Mouse (Mus musculus) embryonic facial prominence, embryonic 10.5 days (tissue): ENCODE results near the gene Hoxc6. TPM values are rescaled to one million over a fixed set of nuclear protein-coding genes. Genes with fewer than 3 reads are reported as not detected.
A peak's percentile ranks its signal among the peaks of the same experiment; 100 is the strongest.

Source experiments
- DNase-seq: peaks from one replicate; pipeline ENCODE4 v3.0.0-alpha.2; 2017; ENCODE audit warnings: low spot score
- H3K27ac ChIP-seq: fragments of 300-500 bp; sonication (generic); replicated peaks from 2 replicates; pipeline ENCODE4 v1.5.1; 2016; ENCODE audit warnings: mild to moderate bottlenecking
- H3K27me3 ChIP-seq: fragments of 300-500 bp; sonication (generic); replicated peaks from 2 replicates; pipeline ENCODE4 v1.6.1; 2016; ENCODE audit warnings: low read depth, mild to moderate bottlenecking; ENCODE audit not compliant: poor library complexity, severe bottlenecking
- H3K36me3 ChIP-seq: fragments of 300-500 bp; sonication (generic); replicated peaks from 2 replicates; pipeline ENCODE4 v1.6.1; 2016; ENCODE audit warnings: mild to moderate bottlenecking, moderate library complexity
- H3K4me1 ChIP-seq: fragments of 300-500 bp; sonication (generic); 2 replicates; pipeline ENCODE4 v1.6.1; 2016
- H3K4me3 ChIP-seq: fragments of 300-500 bp; sonication (generic); 2 replicates; pipeline ENCODE4 v1.5.1; 2016; ENCODE audit warnings: mild to moderate bottlenecking, moderate library complexity
- H3K9me3 ChIP-seq: fragments of 300-500 bp; sonication (generic); 2 replicates; pipeline ENCODE4 v1.6.1; 2016; ENCODE audit warnings: mild to moderate bottlenecking
- WGBS: fragments of 180-500 bp; shearing (Covaris S2); methylation state at CpG from one replicate; pipeline ENCODE4 v1.1.7; 2016; 5-methylcytosine and 5-hydroxymethylcytosine counted together
- polyA plus RNA-seq: library from polyadenylated mRNA; unstranded; fragments of >200 nt; fragmentation: Nextera tagmentation; extraction: Ambion mirVana; gene quantifications from 2 replicates; pipeline ENCODE4 v1.2.1, GENCODE M21; 2016

Gene Hoxc6
- polyA plus RNA-seq, 1 experiment from 2014 or later: not detected

- WGBS: 1% methylated on average over 11 of the region's 11 CpGs
- Histone ChIP-seq H3K27ac (no peak overlapping the region), H3K36me3 (no peaks in the 10 kb centered on the region), H3K9me3 (no peaks in the 10 kb centered on the region), H3K4me3 (no peak overlapping the region), H3K4me1 (peaks cover 19% of the 10 kb centered on the region), H3K27me3 (peaks cover 100% of the 10 kb centered on the region)
- peak; percentile 32 for DNase-seq
Measured at GRCm38 (mm10) chr15:102999955-103000354, 1.9 kb downstream of the Hoxc6 start.

GRCm38 (mm10) chr15:103000501-103000901 is 2.4 kb downstream of the Hoxc6 start:
- no peak overlapping the region for H3K4me3 ChIP-seq
- no peak overlapping the region for H3K27ac ChIP-seq
- H3K27me3 ChIP-seq: peaks cover 100% of the 10 kb centered on the region
- under 1% methylated on average over 24 of the region's 24 CpGs for WGBS
- H3K9me3 ChIP-seq: no peaks in the 10 kb centered on the region
- DNase-seq: peak; percentile 53
- H3K36me3 ChIP-seq: no peaks in the 10 kb centered on the region
- H3K4me1 ChIP-seq: peaks cover 19% of the 10 kb centered on the region

GRCm38 (mm10) chr15:103001370-103001769 is 3.3 kb downstream of the Hoxc6 start:
- H3K27ac ChIP-seq: no peak overlapping the region
- 9% methylated on average over 2 of the region's 2 CpGs for WGBS

GRCm38 (mm10) chr15:103002156-103002555 is 4.1 kb downstream of the Hoxc6 start:
- Histone ChIP-seq H3K4me3 (no peak overlapping the region), H3K9me3 (no peaks in the 10 kb centered on the region), H3K27ac (no peak overlapping the region), H3K27me3 (peaks cover 100% of the 10 kb centered on the region), H3K4me1 (peaks cover 19% of the 10 kb centered on the region), H3K36me3 (no peaks in the 10 kb centered on the region)
- no peak for DNase-seq
- 3% methylated on average over 4 of the region's 4 CpGs for WGBS

More at GRCm38 (mm10) chr15:103001370-103001769, 3.3 kb downstream of the Hoxc6 start:
- H3K27me3 ChIP-seq: peaks cover 100% of the 10 kb centered on the region
- DNase-seq: no peak
- peaks cover 19% of the 10 kb centered on the region for H3K4me1 ChIP-seq
- H3K36me3 ChIP-seq: no peaks in the 10 kb centered on the region
- H3K4me3 ChIP-seq: no peak overlapping the region
- no peaks in the 10 kb centered on the region for H3K9me3 ChIP-seq

- no peak for DNase-seq
- H3K27me3 ChIP-seq: peaks cover 100% of the 10 kb centered on the region
- H3K9me3 ChIP-seq: no peaks in the 10 kb centered on the region
- no peaks in the 10 kb centered on the region for H3K36me3 ChIP-seq
- H3K4me3 ChIP-seq: no peak overlapping the region
- no peak overlapping the region for H3K27ac ChIP-seq
- peaks cover 19% of the 10 kb centered on the region for H3K4me1 ChIP-seq
- WGBS: 2% methylated on average over 13 of the region's 13 CpGs
Measured at GRCm38 (mm10) chr15:103002821-103003448, 4.9 kb downstream of the Hoxc6 start.

GRCm38 (mm10) chr15:103005308-103005707 is 7.3 kb downstream of the Hoxc6 start:
- Histone ChIP-seq H3K4me3 (no peak overlapping the region), H3K27me3 (peaks cover 100% of the 10 kb centered on the region), H3K9me3 (no peaks in the 10 kb centered on the region), H3K27ac (no peak overlapping the region), H3K36me3 (no peaks in the 10 kb centered on the region), H3K4me1 (peaks cover 3% of the 10 kb centered on the region)
- DNase-seq: peak; percentile 67
- under 1% methylated on average over 17 of the region's 17 CpGs for WGBS

GRCm38 (mm10) chr15:103005797-103006196 is 7.7 kb downstream of the Hoxc6 start:
- Histone ChIP-seq H3K27me3 (peaks cover 100% of the 10 kb centered on the region), H3K36me3 (no peaks in the 10 kb centered on the region), H3K9me3 (no peaks in the 10 kb centered on the region), H3K4me1 (no peaks in the 10 kb centered on the region), H3K4me3 (no peak overlapping the region), H3K27ac (no peak overlapping the region)
- WGBS: 3% methylated on average over 5 of the region's 5 CpGs
- DNase-seq: peak; percentile 45

- Histone ChIP-seq H3K27ac (no peak overlapping the region), H3K4me3 (no peak overlapping the region), H3K4me1 (no peaks in the 10 kb centered on the region), H3K9me3 (no peaks in the 10 kb centered on the region), H3K36me3 (no peaks in the 10 kb centered on the region), H3K27me3 (peaks cover 100% of the 10 kb centered on the region)
- no peak for DNase-seq
- 10% methylated on average over 1 of the region's 1 CpGs for WGBS
Measured at GRCm38 (mm10) chr15:103006326-103006725, 8.3 kb downstream of the Hoxc6 start.

GRCm38 (mm10) chr15:103009265-103010111 is 11.4 kb downstream of the Hoxc6 start:
- DNase-seq: no peak

GRCm38 (mm10) chr15:103010112-103010846 is 12.2 kb downstream of the Hoxc6 start:
- H3K27ac ChIP-seq: no peak overlapping the region
- H3K36me3 ChIP-seq: no peaks in the 10 kb centered on the region
- peaks cover 4% of the 10 kb centered on the region for H3K4me1 ChIP-seq
- no peak for DNase-seq
- H3K9me3 ChIP-seq: no peaks in the 10 kb centered on the region
- no peak overlapping the region for H3K4me3 ChIP-seq
- H3K27me3 ChIP-seq: peaks cover 100% of the 10 kb centered on the region
- under 1% methylated on average over 31 of the region's 31 CpGs for WGBS

More at GRCm38 (mm10) chr15:103009265-103010111, 11.4 kb downstream of the Hoxc6 start:
- no peaks in the 10 kb centered on the region for H3K9me3 ChIP-seq
- H3K4me1 ChIP-seq: no peaks in the 10 kb centered on the region
- H3K27me3 ChIP-seq: peaks cover 100% of the 10 kb centered on the region
- no peak overlapping the region for H3K4me3 ChIP-seq
- no peak overlapping the region for H3K27ac ChIP-seq
- WGBS: 1% methylated on average over 27 of the region's 27 CpGs
- H3K36me3 ChIP-seq: no peaks in the 10 kb centered on the region

- no peak overlapping the region for H3K27ac ChIP-seq
- H3K9me3 ChIP-seq: no peaks in the 10 kb centered on the region
- H3K4me3 ChIP-seq: no peak overlapping the region
- under 1% methylated on average over 28 of the region's 28 CpGs for WGBS
- peaks cover 100% of the 10 kb centered on the region for H3K27me3 ChIP-seq
- DNase-seq: no peak
- peaks cover 4% of the 10 kb centered on the region for H3K4me1 ChIP-seq
- H3K36me3 ChIP-seq: no peaks in the 10 kb centered on the region
Measured at GRCm38 (mm10) chr15:103010847-103011555, 12.9 kb downstream of the Hoxc6 start.

- no peak overlapping the region for H3K4me3 ChIP-seq
- H3K36me3 ChIP-seq: no peaks in the 10 kb centered on the region
- H3K9me3 ChIP-seq: no peaks in the 10 kb centered on the region
- under 1% methylated on average over 26 of the region's 26 CpGs for WGBS
- peaks cover 100% of the 10 kb centered on the region for H3K27me3 ChIP-seq
- H3K4me1 ChIP-seq: peaks cover 4% of the 10 kb centered on the region
- DNase-seq: no peak
- H3K27ac ChIP-seq: no peak overlapping the region
Measured at GRCm38 (mm10) chr15:103011928-103012486, 13.9 kb downstream of the Hoxc6 start.
